Mouse (Mus musculus): ENCODE results near the gene Pde1b. TPM values are rescaled to one million over a fixed set of nuclear protein-coding genes. Genes with fewer than 3 reads are reported as not detected.

The Pde1b gene
- total RNA-seq, 1 experiment from 2014 or later, result 8.1 TPM

- no peak for DNase-seq
Observed at GRCm38 (mm10) chr15:103509317-103509716, 6.5 kb downstream of the Pde1b start.

GRCm38 (mm10) chr15:103511652-103512051, 8.8 kb downstream of the Pde1b start:
- no peak for DNase-seq

- DNase-seq, result no peak
Observed at GRCm38 (mm10) chr15:103513621-103514031, 10.8 kb downstream of the Pde1b start.

- peak; percentile 69 for DNase-seq
Observed at GRCm38 (mm10) chr15:103514119-103514518, 11.3 kb downstream of the Pde1b start.

- no peak for DNase-seq
Observed at GRCm38 (mm10) chr15:103514914-103515313, 12.1 kb downstream of the Pde1b start.

GRCm38 (mm10) chr15:103518600-103519385, 16.0 kb downstream of the Pde1b start:
- no peak for DNase-seq

- DNase-seq, result no peak
Observed at GRCm38 (mm10) chr15:103519386-103520378, 16.8 kb downstream of the Pde1b start.

- DNase-seq, result no peak
Observed at GRCm38 (mm10) chr15:103522458-103523099, 19.7 kb downstream of the Pde1b start.

- DNase-seq, result no peak
Observed at GRCm38 (mm10) chr15:103523156-103523555, 20.3 kb downstream of the Pde1b start.

GRCm38 (mm10) chr15:103530372-103530771, 27.5 kb downstream of the Pde1b start:
- peak; percentile 43 for DNase-seq

GRCm38 (mm10) chr15:103534054-103534620, 31.3 kb downstream of the Pde1b start:
- DNase-seq, result no peak

- DNase-seq, result no peak
Observed at GRCm38 (mm10) chr15:103535030-103535429, 32.2 kb downstream of the Pde1b start.

GRCm38 (mm10) chr15:103535786-103536185, 33.0 kb downstream of the Pde1b start:
- no peak for DNase-seq

- DNase-seq, result no peak
Observed at GRCm38 (mm10) chr15:103536456-103536855, 33.6 kb downstream of the Pde1b start.

GRCm38 (mm10) chr15:103537011-103537821, 34.4 kb downstream of the Pde1b start:
- no peak for DNase-seq

- DNase-seq, result peak; percentile 69
Observed at GRCm38 (mm10) chr15:103537822-103538213, 35.0 kb downstream of the Pde1b start, which contains the start of gene Ppp1r1a. TSS of gene Ppp1r1a (minus strand) at chr15:103538003.

GRCm38 (mm10) chr15:103539259-103539658, 36.4 kb downstream of the Pde1b start:
- DNase-seq, result no peak

- DNase-seq, result no peak
Observed at GRCm38 (mm10) chr15:103540646-103541045, 37.8 kb downstream of the Pde1b start.

GRCm38 (mm10) chr15:103542526-103542925, 39.7 kb downstream of the Pde1b start:
- no peak for DNase-seq

GRCm38 (mm10) chr15:103547983-103548382, 45.1 kb downstream of the Pde1b start:
- no peak for DNase-seq

GRCm38 (mm10) chr15:103549475-103549874, 46.6 kb downstream of the Pde1b start:
- no peak for DNase-seq
